Mouse (Mus musculus) adrenal gland, adult 8-10 months (tissue): ENCODE measurements around the gene Stpg4. TPM values are rescaled to one million over a fixed set of nuclear protein-coding genes. Genes with fewer than 3 reads are reported as not detected.

Experiments
- DNase-seq: peaks from one replicate; pipeline ENCODE4 v3.0.0; 2022
- total RNA-seq, 4 experiments: library from RNA; stranded (reverse); gene quantifications; 2 replicates each; pipeline ENCODE4 v1.2.4; 2022

Stpg4 gene
- total RNA-seq, 4 experiments from 2014 or later = not detected

GRCm38 (mm10) chr17:87446767-87447611 is 19.4 kb upstream of the Stpg4 start, which contains the start of gene Calm2:
Gene Calm2 (minus strand): TSS chr17:87446935.
- DNase-seq = peak; percentile 96

- peak; percentile 32 for DNase-seq
Observed at GRCm38 (mm10) chr17:87445917-87446766, 18.6 kb upstream of the Stpg4 start.

- no peak for DNase-seq
Observed at GRCm38 (mm10) chr17:87445337-87445916, 17.9 kb upstream of the Stpg4 start.

- DNase-seq = no peak
Observed at GRCm38 (mm10) chr17:87444763-87445162, 17.2 kb upstream of the Stpg4 start.

GRCm38 (mm10) chr17:87441537-87441936 is 14.0 kb upstream of the Stpg4 start:
- no peak for DNase-seq

- DNase-seq = no peak
Observed at GRCm38 (mm10) chr17:87439441-87439840, 11.9 kb upstream of the Stpg4 start.

GRCm38 (mm10) chr17:87433929-87434328 is 6.4 kb upstream of the Stpg4 start:
- DNase-seq = no peak

- DNase-seq = no peak
Observed at GRCm38 (mm10) chr17:87432743-87433142, 5.2 kb upstream of the Stpg4 start.

GRCm38 (mm10) chr17:87432314-87432713 is 4.8 kb upstream of the Stpg4 start:
- no peak for DNase-seq

- DNase-seq = no peak
Observed at GRCm38 (mm10) chr17:87429431-87429830, 1.9 kb upstream of the Stpg4 start.

- no peak for DNase-seq
Observed at GRCm38 (mm10) chr17:87418082-87418481, 9.5 kb downstream of the Stpg4 start.

GRCm38 (mm10) chr17:87406646-87407045 is 20.9 kb downstream of the Stpg4 start:
- DNase-seq = no peak

- DNase-seq = no peak
Observed at GRCm38 (mm10) chr17:87405576-87405975, 22.0 kb downstream of the Stpg4 start.

- DNase-seq = no peak
Observed at GRCm38 (mm10) chr17:87403462-87403861, 24.1 kb downstream of the Stpg4 start.

- DNase-seq = no peak
Observed at GRCm38 (mm10) chr17:87402444-87402843, 25.1 kb downstream of the Stpg4 start.

- DNase-seq = no peak
Observed at GRCm38 (mm10) chr17:87397088-87397487, 30.5 kb downstream of the Stpg4 start.

- DNase-seq = no peak
Observed at GRCm38 (mm10) chr17:87391242-87391641, 36.3 kb downstream of the Stpg4 start.

GRCm38 (mm10) chr17:87387068-87387467 is 40.5 kb downstream of the Stpg4 start:
- no peak for DNase-seq

- DNase-seq = no peak
Observed at GRCm38 (mm10) chr17:87385835-87386234, 41.7 kb downstream of the Stpg4 start.

GRCm38 (mm10) chr17:87380681-87381080 is 46.9 kb downstream of the Stpg4 start:
- no peak for DNase-seq

- DNase-seq = no peak
Observed at GRCm38 (mm10) chr17:87379821-87380220, 47.7 kb downstream of the Stpg4 start.

GRCm38 (mm10) chr17:87379160-87379624 is 48.3 kb downstream of the Stpg4 start:
- no peak for DNase-seq
